Mouse (Mus musculus): ENCODE data around the gene Map4k3. TPM values are rescaled to one million over a fixed set of nuclear protein-coding genes. Genes with fewer than 3 reads are reported as not detected.

Gene Map4k3
- total and polyA plus RNA-seq, 3 experiments = 3.2 to 4.1 TPM; not detected in 1

GRCm38 (mm10) chr17:80577639-80578038, 150.6 kb downstream of the Map4k3 start, which contains the start of gene Cdkl4:
Gene Cdkl4, minus strand, starts transcription at chr17:80577813.
- H3K9me3 ChIP-seq (replicated peaks; ENCODE audit: insufficient read depth, low read length) = no peaks in the 10 kb centered on the region
- no peak within 1 kb of the TSS for H3K9ac ChIP-seq (ENCODE audit: control insufficient read depth, low read depth, low read length, poor library complexity, severe bottlenecking)
- no peak within 1 kb of the TSS for H3K4me3 ChIP-seq (ENCODE audit: control insufficient read depth in 1 of 2, insufficient read depth in 1 of 2, low read depth in 2 of 2, low read length in 2 of 2)
- no peaks in the 10 kb centered on the region for H3K27me3 ChIP-seq (ENCODE audit: control insufficient read depth in 1 of 2, insufficient read depth in 2 of 2, low read length in 2 of 2)
- no peaks in the 10 kb centered on the region for H3K36me3 ChIP-seq (ENCODE audit: control insufficient read depth in 1 of 2, insufficient read depth in 2 of 2, low read length in 2 of 2)
- TF ChIP-seq ELF1 (IDR thresholded peaks at IDR 0.05; ENCODE audit: low read depth, low read length) = no peak
- TF ChIP-seq MAX (IDR thresholded peaks at IDR 0.05; ENCODE audit: low read length) = no peak
- H3K79me2 ChIP-seq (ENCODE audit: control insufficient read depth, insufficient read depth, low read length, poor library complexity) = no peaks in the 10 kb centered on the region
- H3K4me1 ChIP-seq (ENCODE audit: control insufficient read depth in 1 of 2, insufficient read depth in 2 of 2, low read length in 2 of 2) = no peaks in the 10 kb centered on the region
- no peak for DNase-seq (ENCODE audit: low read depth, low spot score)
- H3K27ac ChIP-seq (ENCODE audit: control insufficient read depth, low read depth, low read length) = no peak within 1 kb of the TSS

- no peak for DNase-seq (ENCODE audit: low read depth, low spot score)
Measured at GRCm38 (mm10) chr17:80577214-80577613, 151.1 kb downstream of the Map4k3 start.

GRCm38 (mm10) chr17:80575008-80575407, 153.3 kb downstream of the Map4k3 start:
- no peaks in the 10 kb centered on the region for H3K9me3 ChIP-seq (replicated peaks; ENCODE audit: insufficient read depth, low read length)
- no peak for DNase-seq (ENCODE audit: low read depth, low spot score)
- no peaks in the 10 kb centered on the region for H3K27me3 ChIP-seq (ENCODE audit: control insufficient read depth in 1 of 2, insufficient read depth in 2 of 2, low read length in 2 of 2)
- no peak for TF ChIP-seq ZMIZ1 (IDR thresholded peaks at IDR 0.05; ENCODE audit: low read depth, low read length)
- no peak for TF ChIP-seq MAFK (IDR thresholded peaks at IDR 0.05; ENCODE audit: borderline replicate concordance, low read depth, low read length)
- TF ChIP-seq CHD1 (IDR thresholded peaks at IDR 0.05; ENCODE audit: low read depth, low read length) = no peak
- TF ChIP-seq ZNF384 (IDR thresholded peaks at IDR 0.05; ENCODE audit: low read depth, low read length) = no peak
- no peak for TF ChIP-seq ZC3H11A (IDR thresholded peaks at IDR 0.05; ENCODE audit: low read depth, low read length)
- no peak for TF ChIP-seq GABPA (IDR thresholded peaks at IDR 0.05; ENCODE audit: low read depth, low read length)
- no peak for TF ChIP-seq CTCF (IDR thresholded peaks at IDR 0.05 in 2 of 3, conservative IDR thresholded peaks at IDR 0.05 in 1 of 3; ENCODE audit: control insufficient read depth in 1 of 3, insufficient read depth in 1 of 3, low read depth in 2 of 3, low read length in 3 of 3, poor library complexity in 1 of 3, severe bottlenecking in 1 of 3)
- TF ChIP-seq MAZ (IDR thresholded peaks at IDR 0.05; ENCODE audit: low read depth, low read length) = no peak
- no peak for TF ChIP-seq ETS1 (IDR thresholded peaks at IDR 0.05; ENCODE audit: low read depth, low read length)
- TF ChIP-seq MYB (IDR thresholded peaks at IDR 0.05; ENCODE audit: low read depth, low read length) = no peak
- no peak for TF ChIP-seq POLR2A (IDR thresholded peaks at IDR 0.05; ENCODE audit: control insufficient read depth in 1 of 2, insufficient read depth in 1 of 2, low read depth in 1 of 2, low read length in 2 of 2, poor library complexity in 1 of 2)
- TF ChIP-seq MYC (IDR thresholded peaks at IDR 0.05; ENCODE audit: low read depth, low read length) = no peak
- no peak for TF ChIP-seq MAX (IDR thresholded peaks at IDR 0.05; ENCODE audit: low read length)
- no peak overlapping the region for H3K27ac ChIP-seq (ENCODE audit: control insufficient read depth, low read depth, low read length)
- H3K4me1 ChIP-seq (ENCODE audit: control insufficient read depth in 1 of 2, insufficient read depth in 2 of 2, low read length in 2 of 2) = no peaks in the 10 kb centered on the region
- no peaks in the 10 kb centered on the region for H3K36me3 ChIP-seq (ENCODE audit: control insufficient read depth in 1 of 2, insufficient read depth in 2 of 2, low read length in 2 of 2)
- no peak overlapping the region for H3K4me3 ChIP-seq (ENCODE audit: control insufficient read depth in 1 of 2, insufficient read depth in 1 of 2, low read depth in 2 of 2, low read length in 2 of 2)
- no peaks in the 10 kb centered on the region for H3K79me2 ChIP-seq (ENCODE audit: control insufficient read depth, insufficient read depth, low read length, poor library complexity)
- H3K9ac ChIP-seq (ENCODE audit: control insufficient read depth, low read depth, low read length, poor library complexity, severe bottlenecking) = no peak overlapping the region

More at GRCm38 (mm10) chr17:80577214-80577613, 151.1 kb downstream of the Map4k3 start:
- TF ChIP-seq USF1 (IDR thresholded peaks at IDR 0.05; ENCODE audit: low read depth, low read length) = no peak
- no peak for TF ChIP-seq BHLHE40 (IDR thresholded peaks at IDR 0.05; ENCODE audit: borderline replicate concordance, low read depth, low read length)
- TF ChIP-seq CHD2 (IDR thresholded peaks at IDR 0.05; ENCODE audit: low read length) = no peak
- TF ChIP-seq CTCF (IDR thresholded peaks at IDR 0.05 in 2 of 3, conservative IDR thresholded peaks at IDR 0.05 in 1 of 3; ENCODE audit: control insufficient read depth in 1 of 3, insufficient read depth in 1 of 3, low read depth in 2 of 3, low read length in 3 of 3, poor library complexity in 1 of 3, severe bottlenecking in 1 of 3) = no peak
- TF ChIP-seq TBP (IDR thresholded peaks at IDR 0.05; ENCODE audit: low read depth, low read length) = no peak
- no peak for TF ChIP-seq GABPA (IDR thresholded peaks at IDR 0.05; ENCODE audit: low read depth, low read length)
- TF ChIP-seq ZC3H11A (IDR thresholded peaks at IDR 0.05; ENCODE audit: low read depth, low read length) = no peak
- TF ChIP-seq NELFE (IDR thresholded peaks at IDR 0.05; ENCODE audit: low read depth, low read length) = no peak
- no peak for TF ChIP-seq EP300 (IDR thresholded peaks at IDR 0.05; ENCODE audit: low read depth in 1 of 2, low read length in 2 of 2)
- TF ChIP-seq JUND (IDR thresholded peaks at IDR 0.05; ENCODE audit: low read depth, low read length) = no peak
- no peak for TF ChIP-seq ZMIZ1 (IDR thresholded peaks at IDR 0.05; ENCODE audit: low read depth, low read length)
- TF ChIP-seq ELF1 (IDR thresholded peaks at IDR 0.05; ENCODE audit: low read depth, low read length) = no peak
- TF ChIP-seq MAX (IDR thresholded peaks at IDR 0.05; ENCODE audit: low read length) = no peak
- no peak for TF ChIP-seq MAFK (IDR thresholded peaks at IDR 0.05; ENCODE audit: borderline replicate concordance, low read depth, low read length)
- TF ChIP-seq ZNF384 (IDR thresholded peaks at IDR 0.05; ENCODE audit: low read depth, low read length) = no peak
- no peak for TF ChIP-seq USF2 (IDR thresholded peaks at IDR 0.05; ENCODE audit: borderline replicate concordance in 1 of 2, insufficient read depth in 1 of 2, low read depth in 1 of 2, low read length in 2 of 2)
- no peak for TF ChIP-seq TAL1 (IDR thresholded peaks at IDR 0.05; ENCODE audit: low read length)
- no peak for TF ChIP-seq UBTF (IDR thresholded peaks at IDR 0.05; ENCODE audit: borderline replicate concordance, insufficient read depth, low read depth, low read length)
- TF ChIP-seq MYC (IDR thresholded peaks at IDR 0.05; ENCODE audit: low read depth, low read length) = no peak
- no peaks in the 10 kb centered on the region for H3K79me2 ChIP-seq (ENCODE audit: control insufficient read depth, insufficient read depth, low read length, poor library complexity)
- no peak overlapping the region for H3K9ac ChIP-seq (ENCODE audit: control insufficient read depth, low read depth, low read length, poor library complexity, severe bottlenecking)
- no peak overlapping the region for H3K4me3 ChIP-seq (ENCODE audit: control insufficient read depth in 1 of 2, insufficient read depth in 1 of 2, low read depth in 2 of 2, low read length in 2 of 2)
- no peaks in the 10 kb centered on the region for H3K36me3 ChIP-seq (ENCODE audit: control insufficient read depth in 1 of 2, insufficient read depth in 2 of 2, low read length in 2 of 2)
- no peaks in the 10 kb centered on the region for H3K27me3 ChIP-seq (ENCODE audit: control insufficient read depth in 1 of 2, insufficient read depth in 2 of 2, low read length in 2 of 2)
- H3K9me3 ChIP-seq (replicated peaks; ENCODE audit: insufficient read depth, low read length) = no peaks in the 10 kb centered on the region
- H3K4me1 ChIP-seq (ENCODE audit: control insufficient read depth in 1 of 2, insufficient read depth in 2 of 2, low read length in 2 of 2) = no peaks in the 10 kb centered on the region
- H3K27ac ChIP-seq (ENCODE audit: control insufficient read depth, low read depth, low read length) = no peak overlapping the region
